16 mouse cellular contexts compared by ENCODE assay signal in the genomic region with DNA sequence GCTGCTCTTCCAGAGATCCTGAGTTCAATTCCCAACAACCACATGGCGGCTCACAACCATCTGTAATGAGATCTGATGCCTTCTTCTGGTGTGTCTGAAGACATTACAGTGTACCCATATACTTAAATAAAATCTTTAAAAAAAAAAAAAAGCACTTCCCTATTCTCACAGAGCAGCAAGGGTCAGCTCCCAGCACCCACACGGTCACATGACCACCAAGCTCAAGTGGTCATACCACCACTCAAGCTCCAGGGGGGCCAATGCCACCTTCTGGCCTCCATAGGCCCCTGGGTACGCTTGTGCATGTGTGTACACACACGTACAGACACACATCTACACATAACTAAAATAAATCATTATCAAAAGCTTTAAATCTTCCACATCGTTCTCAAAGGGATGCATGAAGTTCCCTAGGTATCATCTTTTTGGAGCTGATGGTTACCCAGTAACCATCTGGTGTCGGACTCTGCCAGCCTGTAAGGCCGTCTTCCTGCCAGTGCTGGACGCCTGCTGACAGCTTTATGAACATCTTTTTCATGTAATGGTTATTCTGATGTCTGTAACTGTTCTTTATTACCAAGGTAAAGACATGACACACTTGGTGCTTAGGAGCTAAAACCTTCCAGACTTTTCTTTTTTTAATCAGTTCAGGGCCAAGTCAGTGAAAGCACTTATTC. TPM values are rescaled to one million over a fixed set of nuclear protein-coding genes. Genes with fewer than 3 reads are reported as not detected.
DNase-seq lines count a peak whose midpoint lies in the region; ATAC-seq lines count a peak whose summit lies in the region.
"Had no signal": no experiment of that assay in that cellular context is flagged by ENCODE, and none has a peak within 500 bp of the region (broad histone marks: within the 10 kb centered on the region; RNA-seq: fewer than 3 reads in every experiment).

No protein-coding gene starts in this region.

- peak; percentile 41 for DNase-seq in cerebellum, adult 9-10 months
- DNase-seq in cerebellum, postnatal 4 days (ENCODE audit: low spot score in 2 of 2) = no peak
- DNase-seq in brain, adult 2 months (ENCODE audit: low read depth, low spot score) = peak; percentile 61
- DNase-seq in cerebellum, postnatal 25 days = peak; percentile 56 to 69
- no peak for DNase-seq in lung, postnatal 25 days (ENCODE audit: low spot score)
- no peak for DNase-seq in urinary bladder, adult 2 months (ENCODE audit: low spot score)
- DNase-seq: adrenal gland, adult 2 months; adrenal gland, postnatal 25 days; B cell, adult 2 months; gastrocnemius, postnatal 10 days; heart, adult 2 months; kidney, adult 18-20 months had no signal

- ATAC-seq in CD4-positive, CD25-positive, alpha-beta regulatory T cell, adult 4 months = no peak
- ATAC-seq: forebrain, embryonic 16.5 days; intestine, embryonic 15.5 days had no signal

RNA-seq across cellular contexts. Expression of a gene that starts 8.5 kb away (rescaled TPM):
- under 1 TPM; 0.58 to 0.89 TPM for polyA plus RNA-seq in CD4-positive, CD25-positive, alpha-beta regulatory T cell, adult 4 months (2017; shearing (Covaris generic))
- polyA plus RNA-seq in urinary bladder, adult 2 months (2012; rRNA removed) = 0.11 and 0.25 TPM in 2 replicates
- polyA plus RNA-seq: kidney, embryonic 14.5 days had no signal

RNA-seq across cellular contexts. Expression of a gene that starts 12.2 kb away (rescaled TPM):
- 10 to 100 TPM; 10.1 to 14.4 TPM for polyA plus RNA-seq in CD4-positive, CD25-positive, alpha-beta regulatory T cell, adult 4 months (2017; shearing (Covaris generic))
- 23.4 and 24.5 TPM in 2 replicates for polyA plus RNA-seq in urinary bladder, adult 2 months (2012; rRNA removed)

RNA-seq across cellular contexts. Expression of a gene that starts 12.6 kb away (rescaled TPM):
- polyA plus RNA-seq in CD4-positive, CD25-positive, alpha-beta regulatory T cell, adult 4 months (2017; shearing (Covaris generic)) = 10 to 100 TPM; 38.3 to 38.4 TPM
- 18.2 and 18.4 TPM in 2 replicates for polyA plus RNA-seq in urinary bladder, adult 2 months (2012; rRNA removed)

Comparison
In these comparisons a context has a peak if more than half of its experiments do, and no peak if none do; other contexts are left out.
1. DNase-seq: peak in cerebellum, adult 9-10 months (single experiment), brain, adult 2 months (single experiment) and cerebellum, postnatal 25 days (2 of 2); none in cerebellum, postnatal 4 days (0 of 2), lung, postnatal 25 days (single experiment) and urinary bladder, adult 2 months (single experiment).